Comparison of ENCODE assay signal across 10 mouse cellular contexts in genomic region chr7:49213011-49213410, GRCm38 (mm10).
A peak's percentile ranks its signal among the peaks of the same experiment; 100 is the strongest.
DNase-seq lines count a peak whose midpoint lies in the region; ATAC-seq lines count a peak whose summit lies in the region.
"Had no signal": no experiment of that assay in that cellular context is flagged by ENCODE, and none has a peak within 500 bp of the region (broad histone marks: within the 10 kb centered on the region; RNA-seq: fewer than 3 reads in every experiment).

No protein-coding gene starts in this region.

- H3K36me3 ChIP-seq in heart, embryonic 16.5 days (ENCODE audit: control insufficient read depth, insufficient read depth): no peaks in the 10 kb centered on the region
- H3K36me3 ChIP-seq: lung, embryonic 15.5 days; neural tube, embryonic 12.5 days had no signal

- DNase-seq in 3134 (ENCODE audit: extremely low read depth, insufficient read length, low spot score) (peak; percentile 76), 3T3-L1 (ENCODE audit: low read depth, low spot score) (peak; percentile 86)
- DNase-seq in cerebellum, adult 18-20 months: peak; percentile 44 to 63
- no peak for DNase-seq in left cerebral cortex, adult 8-10 months (ENCODE audit: low spot score in 2 of 2)
- DNase-seq in layer of hippocampus, adult 9-11 months: no peak

- WGBS in heart, embryonic 16.5 days: 65% methylated on average over 4 of the region's 4 CpGs

- 0 out of 2 replicates have a peak, but pooled peaks cover 3% of the 10 kb centered on the region for H3K9me3 ChIP-seq in heart, embryonic 16.5 days (replicated peaks; ENCODE audit: control insufficient read depth, low read length)
- H3K9me3 ChIP-seq: lung, embryonic 15.5 days; neural tube, embryonic 12.5 days had no signal

- no peaks in the 10 kb centered on the region for H3K27me3 ChIP-seq in heart, embryonic 16.5 days (ENCODE audit: control insufficient read depth, insufficient read depth, low read length)
- H3K27me3 ChIP-seq: lung, embryonic 15.5 days; neural tube, embryonic 12.5 days had no signal

- H3K4me1 ChIP-seq in heart, embryonic 16.5 days (ENCODE audit: control insufficient read depth, insufficient read depth, low read length): no peaks in the 10 kb centered on the region
- H3K4me1 ChIP-seq: lung, embryonic 15.5 days had no signal

- H3K9ac ChIP-seq in heart, embryonic 16.5 days (ENCODE audit: low read length): no peak overlapping the region
- H3K9ac ChIP-seq: lung, embryonic 15.5 days; neural tube, embryonic 12.5 days had no signal

- H3K4me3 ChIP-seq in heart, embryonic 16.5 days (ENCODE audit: low read length): no peak overlapping the region
- H3K4me3 ChIP-seq: lung, embryonic 15.5 days; neural tube, embryonic 12.5 days had no signal

- ATAC-seq in heart, embryonic 16.5 days (replicated peaks; ENCODE audit: extremely low read depth, insufficient read depth, low FRiP score): peak; percentile 47; the same call in 1 of the 2 replicates
- ATAC-seq in CD4-positive, CD25-positive, alpha-beta regulatory T cell, adult 4 months: no peak
- ATAC-seq in frontal cortex, adult (ENCODE audit: low TSS enrichment): no peak

- peak overlapping the region; percentile 41; the same call in 1 of the 2 replicates for H3K27ac ChIP-seq in heart, embryonic 16.5 days (ENCODE audit: low read length)
- H3K27ac ChIP-seq: lung, embryonic 15.5 days; neural tube, embryonic 12.5 days had no signal

- no peak overlapping the region for H3K4me2 ChIP-seq in heart, embryonic 16.5 days (ENCODE audit: low read depth, low read length)
- H3K4me2 ChIP-seq: lung, embryonic 15.5 days; neural tube, embryonic 12.5 days had no signal

Comparison
In these comparisons a context has a peak if more than half of its experiments do, and no peak if none do; other contexts are left out.
1. DNase-seq: peak in 3134 (single experiment), 3T3-L1 (single experiment) and cerebellum, adult 18-20 months (2 of 2); none in left cerebral cortex, adult 8-10 months (0 of 2) and layer of hippocampus, adult 9-11 months (single experiment).